Mouse (Mus musculus) liver, postnatal 0 days (tissue): ENCODE measurements around the gene Fcgr4. TPM values are rescaled to one million over a fixed set of nuclear protein-coding genes. Genes with fewer than 3 reads are reported as not detected.

Experiments
- ATAC-seq: fragments of 200-750 bp; cut with Nextera tagmentation; 2 replicates; pipeline ENCODE4 v1.8.0; 2017; ENCODE audit warnings: mild to moderate bottlenecking, moderate library complexity
- DNase-seq: peaks from one replicate; pipeline ENCODE4 v3.0.0-alpha.2; 2016
- H3K27ac ChIP-seq: fragments of 300-500 bp; sonication (generic); 2 replicates; pipeline ENCODE4 v1.5.1; 2014; ENCODE audit warnings: antibody characterized with exemption, moderate library complexity, mild to moderate bottlenecking, low read depth
- H3K27me3 ChIP-seq: fragments of 300-500 bp; sonication (generic); 2 replicates; pipeline ENCODE4 v1.6.1; 2014; ENCODE audit warnings: low read length, control low read depth, mixed read lengths; ENCODE audit not compliant: insufficient read depth
- H3K36me3 ChIP-seq: fragments of 300-500 bp; sonication (generic); replicated peaks from 2 replicates; pipeline ENCODE4 v1.6.1; 2014; ENCODE audit warnings: mild to moderate bottlenecking, control low read depth, low read length, moderate library complexity, mixed read lengths; ENCODE audit not compliant: insufficient read depth
- H3K4me1 ChIP-seq: fragments of 300-500 bp; sonication (generic); 2 replicates; pipeline ENCODE4 v1.6.1; 2014; ENCODE audit warnings: antibody characterized with exemption, mild to moderate bottlenecking, control low read depth; ENCODE audit not compliant: insufficient read depth
- H3K4me2 ChIP-seq: fragments of 300-500 bp; sonication (generic); 2 replicates; pipeline ENCODE4 v1.6.1; 2014; ENCODE audit warnings: low read depth, mild to moderate bottlenecking, low read length, moderate library complexity, mixed read lengths
- H3K4me3 ChIP-seq: fragments of 300-500 bp; sonication (generic); 2 replicates; pipeline ENCODE4 v1.5.1; 2014; ENCODE audit warnings: low read depth, low read length
- H3K9ac ChIP-seq: fragments of 300-500 bp; sonication (generic); replicated peaks from 2 replicates; pipeline ENCODE4 v1.6.1; 2014; ENCODE audit warnings: mild to moderate bottlenecking, moderate library complexity
- H3K9me3 ChIP-seq: fragments of 300-500 bp; sonication (generic); 2 replicates; pipeline ENCODE4 v1.6.1; 2016; ENCODE audit warnings: mild to moderate bottlenecking, control low read depth, low read length, mixed read lengths
- CTCF ChIP-seq: sonication (generic); IDR thresholded peaks from 2 replicates; pipeline ENCODE4 v1.5.1; 2016; ENCODE audit warnings: antibody characterized with exemption, low read depth
- EP300 ChIP-seq: IDR thresholded peaks from 2 replicates; pipeline ENCODE4 v1.6.1; 2016; ENCODE audit warnings: antibody characterized with exemption, low read depth, mild to moderate bottlenecking
- WGBS: fragments of 180-500 bp; shearing (Covaris S2); extraction: QIAGEN DNeasy Blood & Tissue Kit; methylation state at CpG from one replicate; pipeline ENCODE4 v1.1.7; 2014; ENCODE audit not compliant: insufficient replicate concordance; 5-methylcytosine and 5-hydroxymethylcytosine counted together
- polyA plus RNA-seq: library from polyadenylated mRNA; unstranded; fragments of >200 nt; fragmentation: Nextera tagmentation; extraction: Ambion mirVana; gene quantifications from 2 replicates; pipeline ENCODE4 v1.2.1, GENCODE M21; 2015

Gene Fcgr4
- polyA plus RNA-seq, 1 experiment from 2014 or later: 9.4 TPM

DNA sequence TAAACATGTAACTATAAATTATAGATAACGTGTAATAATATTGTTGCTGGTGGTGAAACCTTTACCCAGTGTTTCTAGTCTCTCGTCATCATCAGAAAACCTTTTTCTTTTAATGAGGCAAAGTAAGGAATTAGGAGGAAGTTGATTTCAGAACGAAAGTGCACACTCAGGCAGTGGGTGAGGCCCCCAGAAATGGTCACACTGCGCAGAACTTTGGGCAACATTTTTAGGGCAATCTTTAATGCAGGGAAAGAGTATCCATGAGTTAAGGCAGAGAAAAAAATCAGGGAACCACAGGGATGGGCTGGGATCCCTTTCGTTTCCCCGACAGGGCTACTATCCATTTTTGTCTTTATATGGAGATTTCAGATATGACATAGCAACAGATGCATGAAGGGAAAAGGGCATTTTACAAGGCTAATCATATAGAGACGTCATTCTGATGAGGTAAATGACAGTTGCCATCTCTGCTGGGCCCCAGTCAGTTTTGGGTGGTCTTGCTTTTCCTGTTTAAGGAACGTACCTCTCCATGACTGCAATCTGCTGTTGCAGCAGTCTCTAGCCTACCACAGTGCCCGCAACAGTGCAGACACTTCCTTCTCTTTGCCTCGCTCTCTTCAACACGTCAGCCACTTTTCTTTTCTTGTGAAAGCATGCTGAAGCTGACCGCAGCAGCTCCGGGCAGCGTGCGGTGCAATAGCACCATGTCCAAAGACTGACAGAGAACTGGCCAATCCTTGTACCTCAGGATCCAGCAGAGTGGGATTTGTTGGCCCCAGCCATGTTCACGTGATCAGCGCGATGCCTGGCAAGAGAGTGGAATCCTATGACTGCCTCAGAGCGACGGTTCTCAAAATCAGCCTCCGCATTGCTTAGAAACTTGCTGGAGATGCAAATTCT is 20.7 kb upstream of the Fcgr4 start:
- DNase-seq: peak; percentile 50
- ATAC-seq: peak; percentile 83
- 26% methylated on average over 21 of the region's 21 CpGs for WGBS
- Histone ChIP-seq H3K36me3 (no peaks in the 10 kb centered on the region), H3K4me1 (peaks cover 4% of the 10 kb centered on the region), H3K4me2 (peak overlapping the region; percentile 54), H3K9ac (peak overlapping the region; percentile 30), H3K27me3 (no peaks in the 10 kb centered on the region), H3K27ac (peak overlapping the region; percentile 78), H3K4me3 (peak overlapping the region; percentile 19), H3K9me3 (no peaks in the 10 kb centered on the region)
- peak; percentile 7; the same call in 1 of the 2 replicates for TF ChIP-seq EP300
- TF ChIP-seq CTCF: no peak

- Histone ChIP-seq H3K9ac (no peak overlapping the region), H3K9me3 (no peaks in the 10 kb centered on the region), H3K36me3 (no peaks in the 10 kb centered on the region), H3K27me3 (no peaks in the 10 kb centered on the region), H3K4me1 (peaks cover 4% of the 10 kb centered on the region), H3K27ac (no peak overlapping the region), H3K4me2 (no peak overlapping the region), H3K4me3 (no peak overlapping the region)
- ATAC-seq (no peak), DNase-seq (no peak)
- TF ChIP-seq CTCF (no peak), EP300 (no peak)
Observed at GRCm38 (mm10) chr1:170999811-171000210, 18.9 kb upstream of the Fcgr4 start.

DNA sequence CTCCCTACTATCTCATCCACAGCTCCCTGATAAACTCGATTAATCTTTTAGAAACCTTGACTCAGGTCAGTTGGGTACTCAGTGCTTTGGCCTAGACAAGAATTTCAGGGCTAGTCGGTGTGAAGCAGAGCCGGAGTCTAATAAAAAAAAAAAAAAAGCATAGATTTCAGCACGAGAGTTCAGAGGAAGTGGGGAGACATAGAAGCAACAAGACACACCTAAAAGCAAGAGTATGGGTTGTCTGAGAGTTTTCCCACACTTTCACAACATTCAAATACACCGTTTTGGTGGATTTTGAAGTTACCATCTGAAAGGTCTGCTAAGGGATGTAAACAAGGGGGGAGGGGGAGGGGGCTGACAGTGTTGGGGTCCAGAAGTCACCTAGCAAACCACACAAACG is 13.6 kb upstream of the Fcgr4 start:
- ATAC-seq (no peak), DNase-seq (no peak)
- Histone ChIP-seq H3K9me3 (no peaks in the 10 kb centered on the region), H3K4me1 (no peaks in the 10 kb centered on the region), H3K4me2 (no peak overlapping the region), H3K4me3 (no peak overlapping the region), H3K27ac (no peak overlapping the region), H3K9ac (no peak overlapping the region), H3K36me3 (no peaks in the 10 kb centered on the region), H3K27me3 (no peaks in the 10 kb centered on the region)
- WGBS: 49% methylated on average over 6 of the region's 6 CpGs
- TF ChIP-seq CTCF (no peak), EP300 (no peak)

- ATAC-seq: no peak
- Histone ChIP-seq H3K4me3 (no peak overlapping the region), H3K4me1 (no peaks in the 10 kb centered on the region), H3K27me3 (no peaks in the 10 kb centered on the region), H3K9ac (no peak overlapping the region), H3K4me2 (no peak overlapping the region), H3K27ac (no peak overlapping the region), H3K36me3 (no peaks in the 10 kb centered on the region), H3K9me3 (no peaks in the 10 kb centered on the region)
- TF ChIP-seq CTCF (no peak), EP300 (no peak)
- no peak for DNase-seq
Observed at GRCm38 (mm10) chr1:171005586-171005985, 13.1 kb upstream of the Fcgr4 start.

- WGBS: 51% methylated on average over 4 of the region's 4 CpGs
- ATAC-seq (no peak), DNase-seq (no peak)
- no peaks in the 10 kb centered on the region for H3K36me3 ChIP-seq
- TF ChIP-seq CTCF (no peak), EP300 (no peak)
- H3K9ac ChIP-seq: no peak overlapping the region
- no peaks in the 10 kb centered on the region for H3K9me3 ChIP-seq
- peak overlapping the region; percentile 72 for H3K27ac ChIP-seq
- no peaks in the 10 kb centered on the region for H3K4me1 ChIP-seq
- H3K27me3 ChIP-seq: no peaks in the 10 kb centered on the region
- 0 out of 2 replicates have a peak overlapping the region, but pooled peaks have one; percentile 14 for H3K4me2 ChIP-seq
- no peak overlapping the region for H3K4me3 ChIP-seq
Observed at GRCm38 (mm10) chr1:171006335-171006734, 12.4 kb upstream of the Fcgr4 start.

DNA sequence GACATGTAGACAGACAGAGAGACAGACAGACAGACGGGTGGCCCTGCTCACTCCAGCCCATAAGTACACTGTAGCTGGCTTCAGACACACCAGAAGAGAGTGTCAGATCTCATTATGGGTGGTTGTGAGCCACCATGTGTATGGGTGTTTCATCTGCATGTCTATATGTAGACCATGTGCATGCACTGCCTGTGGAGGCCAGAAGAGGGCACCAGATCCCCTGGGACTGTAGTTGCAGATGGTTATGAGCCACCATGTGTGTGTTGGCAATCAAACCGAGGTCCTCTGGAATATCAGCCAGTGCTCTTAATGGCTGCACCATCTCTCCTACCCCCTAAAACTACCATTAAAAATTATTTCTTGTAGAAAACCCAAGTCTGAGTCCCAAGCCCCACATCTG is 11.8 kb upstream of the Fcgr4 start:
- no peak for ATAC-seq
- H3K4me3 ChIP-seq: no peak overlapping the region
- no peaks in the 10 kb centered on the region for H3K4me1 ChIP-seq
- DNase-seq: peak; percentile 40
- H3K27me3 ChIP-seq: no peaks in the 10 kb centered on the region
- H3K4me2 ChIP-seq: 0 out of 2 replicates have a peak overlapping the region, but pooled peaks have one; percentile 14
- H3K27ac ChIP-seq: peak overlapping the region; percentile 72
- 82% methylated on average over 2 of the region's 2 CpGs for WGBS
- no peaks in the 10 kb centered on the region for H3K36me3 ChIP-seq
- no peak for TF ChIP-seq EP300
- peak; percentile 69 for TF ChIP-seq CTCF
- no peak overlapping the region for H3K9ac ChIP-seq
- no peaks in the 10 kb centered on the region for H3K9me3 ChIP-seq
